Mouse (Mus musculus) lung, postnatal 25 days (tissue): Measurements from ENCODE around the gene Gm21834.

ENCODE experiments used
- DNase-seq: peaks from one replicate; pipeline ENCODE4 v3.0.0; 2022; ENCODE audit warnings: low spot score

Gm21834 gene

DNA sequence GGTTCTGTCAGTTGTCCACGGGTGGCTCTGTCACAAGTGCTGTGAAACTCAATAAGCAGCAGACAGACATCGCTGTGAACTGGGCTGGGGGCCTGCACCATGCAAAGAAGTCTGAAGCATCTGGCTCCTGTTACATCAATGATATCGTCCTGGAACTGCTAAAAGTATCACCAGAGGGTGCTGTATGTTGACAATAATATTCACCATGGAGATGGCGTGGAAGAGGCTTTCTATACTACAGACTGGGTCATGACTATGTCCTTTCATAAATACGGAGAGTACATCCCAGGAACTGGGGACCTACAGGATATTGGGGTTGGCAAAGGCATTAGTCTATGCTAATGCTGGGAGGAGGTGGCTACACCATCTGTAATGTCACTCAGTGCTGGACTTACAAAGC lies at the start of gene Gm21834:
Gene Gm21834 (minus strand): TSS at position 101 of the 400 bp plus-strand sequence.
- no peak for DNase-seq

DNA sequence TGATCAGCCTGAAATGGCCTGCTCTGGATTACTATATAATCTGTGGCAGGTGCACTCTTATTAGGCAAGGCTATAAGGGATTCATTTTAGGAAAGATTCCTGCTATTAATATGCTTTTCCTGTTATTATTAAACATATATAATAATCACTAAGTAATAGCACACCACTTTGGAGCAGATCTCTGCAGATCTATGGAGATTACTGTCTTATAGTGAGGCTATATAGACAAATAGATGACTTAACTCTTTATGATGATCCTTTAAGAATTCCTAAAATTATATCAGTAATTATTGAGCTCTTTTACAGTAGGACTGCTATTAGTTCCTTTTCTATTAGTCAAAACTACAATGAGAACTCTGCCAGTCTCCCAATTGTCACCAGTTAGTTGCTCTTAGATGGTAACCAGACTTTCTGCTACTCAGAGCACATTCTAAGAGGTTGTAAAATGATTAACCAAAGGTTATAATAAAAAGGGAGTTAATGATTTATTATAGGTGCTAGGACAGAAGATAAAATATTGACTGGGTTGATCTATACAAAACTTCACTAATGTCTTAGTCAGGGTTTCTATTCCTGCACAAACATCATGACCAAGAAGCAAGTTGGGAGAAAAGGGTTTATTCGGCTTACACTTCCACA lies 46.3 kb upstream of the Gm21834 start:
- DNase-seq = no peak

DNA sequence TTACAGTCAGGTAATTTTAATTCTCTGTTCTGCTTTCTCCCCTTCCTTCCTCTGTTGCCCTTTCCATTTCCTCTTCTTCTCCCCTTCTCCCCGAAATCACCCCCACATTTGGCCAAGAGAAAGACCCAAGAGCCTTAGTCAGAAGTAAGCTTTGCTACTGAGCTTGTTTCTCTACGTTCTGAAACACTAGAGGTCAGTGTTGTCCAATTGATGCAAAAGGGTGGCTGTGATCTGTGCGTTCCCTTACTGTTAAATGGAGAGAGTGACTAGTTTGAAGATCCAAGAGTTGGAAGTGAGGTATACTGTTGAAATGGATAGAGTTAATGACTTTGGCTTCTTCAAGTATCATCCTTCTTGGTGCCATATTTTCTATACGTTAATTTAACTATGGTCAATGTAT lies 28.9 kb upstream of the Gm21834 start:
- DNase-seq = no peak

DNA sequence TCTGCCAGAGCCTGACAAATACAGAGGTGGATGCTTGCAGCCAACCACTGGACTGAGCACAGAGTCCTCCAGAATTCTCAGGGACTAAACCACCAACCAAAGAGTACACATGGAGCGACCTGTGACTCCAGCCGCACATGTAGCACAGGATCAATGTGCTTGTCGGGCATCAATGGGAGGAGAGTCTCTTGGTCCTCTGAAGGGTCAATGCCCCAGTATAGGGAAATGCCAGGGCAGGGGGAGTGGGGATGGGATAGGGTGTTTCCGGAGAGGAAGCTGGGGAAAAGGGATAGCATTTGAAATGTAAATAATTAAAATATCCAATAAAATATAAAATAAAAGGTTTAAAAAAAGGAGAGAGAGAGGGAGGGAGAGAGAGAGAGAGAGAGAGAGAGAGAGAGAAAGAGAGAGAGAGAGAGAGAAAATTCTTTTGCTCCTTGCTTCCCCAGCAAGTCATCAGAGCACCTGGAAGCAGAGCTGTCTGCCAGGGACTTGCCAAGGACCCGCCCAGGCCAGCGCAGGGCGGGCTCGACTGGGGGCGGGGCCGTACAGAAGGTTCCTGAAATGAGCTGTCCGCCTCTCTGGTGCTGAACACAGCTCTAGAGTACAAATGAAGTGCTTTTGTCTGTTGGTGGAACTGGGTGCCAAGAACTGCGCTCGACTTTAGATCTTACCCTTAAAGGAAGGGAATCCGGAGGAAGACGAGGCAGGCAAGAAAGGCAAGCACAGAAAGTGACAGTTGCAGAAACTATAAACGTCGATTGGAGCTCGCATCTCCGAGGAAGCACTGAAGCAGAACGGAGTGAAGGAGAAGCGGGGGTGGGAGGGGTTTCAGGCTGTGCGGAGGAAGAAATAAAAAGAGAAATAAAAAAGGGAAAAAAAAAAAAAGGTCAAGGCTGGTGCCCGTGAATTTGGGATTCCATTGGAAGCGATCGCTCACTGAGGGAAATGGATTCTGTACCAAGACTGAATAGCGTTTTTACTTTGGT lies 26.9 kb upstream of the Gm21834 start, which contains the start of gene Cntnap5c:
Gene Cntnap5c (plus strand): TSS at position 949 of the 989 bp plus-strand sequence.
- DNase-seq = no peak

DNA sequence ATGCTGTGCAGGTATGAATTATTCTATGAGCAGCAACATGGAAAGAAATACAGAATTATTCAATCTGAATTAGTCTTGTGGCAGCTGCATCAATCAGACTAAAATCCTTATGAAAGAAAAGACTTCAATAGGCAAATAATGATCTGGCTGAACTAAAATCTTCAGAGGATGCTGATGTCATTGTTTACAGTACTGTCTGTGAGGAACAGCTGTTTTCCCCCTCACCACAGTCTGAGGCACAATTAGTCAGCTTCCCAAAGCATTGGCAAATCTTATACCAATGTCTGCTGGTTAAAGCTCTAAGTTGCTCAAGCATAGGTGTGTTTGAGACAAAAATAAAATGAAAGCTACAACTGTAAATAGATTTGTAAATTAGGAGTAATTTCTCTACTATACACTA lies 25.3 kb upstream of the Gm21834 start:
- no peak for DNase-seq

DNA sequence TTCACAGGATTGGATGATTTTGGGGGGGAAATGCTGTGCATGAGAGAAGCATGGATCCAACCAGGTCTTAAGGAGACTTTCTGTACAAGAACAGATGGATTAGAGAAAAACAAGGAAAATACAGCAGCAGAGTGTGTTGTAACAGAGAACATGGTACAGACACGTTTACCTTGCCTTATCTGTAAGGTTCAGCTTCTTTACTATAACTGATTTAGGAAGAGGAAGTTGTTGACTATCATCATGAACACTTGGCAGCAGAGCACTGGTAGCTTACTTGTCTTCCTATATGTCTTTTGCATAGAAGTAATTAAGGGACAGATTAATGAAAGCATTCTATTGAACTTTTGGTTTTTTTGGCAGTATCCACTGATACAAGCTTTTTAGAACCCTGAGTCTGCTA lies 16.0 kb upstream of the Gm21834 start:
- DNase-seq = no peak

DNA sequence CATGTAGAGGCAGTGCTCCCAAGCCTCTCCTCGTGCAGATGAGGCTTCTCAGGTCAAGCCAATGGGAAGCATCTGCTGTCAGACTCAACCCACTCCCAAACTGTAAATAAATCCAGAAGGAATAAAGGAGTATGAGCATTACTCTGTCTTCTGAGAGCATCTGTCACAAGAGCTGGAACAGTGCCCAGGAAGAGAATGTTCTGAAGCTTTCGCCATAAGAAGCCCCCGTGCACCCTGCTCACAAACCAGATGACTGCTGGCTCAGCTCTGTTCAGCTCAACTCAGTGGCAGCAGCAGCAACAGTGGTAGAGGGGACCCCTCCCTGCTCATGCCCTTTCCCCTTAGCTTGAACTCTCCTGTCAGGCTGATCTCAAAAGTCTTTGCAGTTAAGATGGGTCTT lies 47.2 kb downstream of the Gm21834 start:
- no peak for DNase-seq
